Mouse (Mus musculus): ENCODE results near the gene Spaar. TPM values are rescaled to one million over a fixed set of nuclear protein-coding genes. Genes with fewer than 3 reads are reported as not detected.

Spaar gene
- total and polyA plus RNA-seq, 2 experiments from 2014 or later = 0.07 TPM; not detected in 1

GRCm38 (mm10) chr4:43761336-43761735 lies 31.5 kb downstream of the Spaar start:
- WGBS = 75% methylated on average over 2 of the region's 2 CpGs
- ATAC-seq (ENCODE audit: low FRiP score) (no peak), DNase-seq (ENCODE audit: low spot score) (no peak)
- H3K27ac ChIP-seq (ENCODE audit: low read depth, low read length) = no peak overlapping the region
- no peaks in the 10 kb centered on the region for H3K27me3 ChIP-seq (ENCODE audit: insufficient read depth, low read length)
- no peaks in the 10 kb centered on the region for H3K9me3 ChIP-seq (ENCODE audit: low read length)
- no peaks in the 10 kb centered on the region for H3K36me3 ChIP-seq (ENCODE audit: insufficient read depth, low read length)
- no peak overlapping the region for H3K9ac ChIP-seq (replicated peaks; ENCODE audit: low read length, poor library complexity, severe bottlenecking)
- no peak overlapping the region for H3K4me2 ChIP-seq (ENCODE audit: low read depth, low read length, poor library complexity, severe bottlenecking)
- H3K4me3 ChIP-seq (ENCODE audit: low read depth, low read length) = no peak overlapping the region
- no peak for TF ChIP-seq CTCF (IDR thresholded peaks at IDR 0.05)
- H3K4me1 ChIP-seq (ENCODE audit: insufficient read depth, low read length) = no peaks in the 10 kb centered on the region

GRCm38 (mm10) chr4:43763410-43763809 lies 33.6 kb downstream of the Spaar start:
- Histone ChIP-seq H3K4me1 (ENCODE audit: insufficient read depth, low read length) (no peaks in the 10 kb centered on the region), H3K9me3 (ENCODE audit: low read length) (no peaks in the 10 kb centered on the region), H3K36me3 (ENCODE audit: insufficient read depth, low read length) (no peaks in the 10 kb centered on the region), H3K4me3 (ENCODE audit: low read depth, low read length) (no peak overlapping the region), H3K4me2 (ENCODE audit: low read depth, low read length, poor library complexity, severe bottlenecking) (no peak overlapping the region), H3K9ac (replicated peaks; ENCODE audit: low read length, poor library complexity, severe bottlenecking) (no peak overlapping the region), H3K27ac (ENCODE audit: low read depth, low read length) (no peak overlapping the region), H3K27me3 (ENCODE audit: insufficient read depth, low read length) (no peaks in the 10 kb centered on the region)
- no peak for ATAC-seq (ENCODE audit: low FRiP score)
- 24% methylated on average over 7 of the region's 7 CpGs for WGBS
- peak; percentile 78 for DNase-seq (ENCODE audit: low spot score)
- peak; percentile 88 for TF ChIP-seq CTCF (IDR thresholded peaks at IDR 0.05)

DNA sequence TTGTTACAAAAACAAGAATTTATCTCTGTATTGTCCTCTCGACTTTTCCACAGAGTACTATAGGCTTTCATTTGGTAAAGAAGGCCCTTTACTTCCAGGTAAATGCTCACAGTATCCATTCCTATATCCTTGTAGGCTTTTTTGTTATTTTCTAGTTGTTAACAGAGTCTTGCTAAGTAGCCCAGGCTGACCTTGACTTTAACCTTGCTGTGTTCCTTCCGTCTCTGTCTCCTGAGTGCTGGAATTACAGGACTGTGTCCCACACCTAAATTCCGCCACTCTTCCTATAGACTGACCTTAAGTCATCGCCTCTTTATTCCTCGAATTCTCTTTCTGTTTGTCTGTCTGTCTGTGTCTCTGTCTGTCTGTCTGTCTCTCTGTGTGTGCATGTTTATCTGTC lies 38.5 kb downstream of the Spaar start:
- Histone ChIP-seq H3K9me3 (ENCODE audit: low read length) (no peaks in the 10 kb centered on the region), H3K27me3 (ENCODE audit: insufficient read depth, low read length) (no peaks in the 10 kb centered on the region), H3K27ac (ENCODE audit: low read depth, low read length) (no peak overlapping the region), H3K36me3 (ENCODE audit: insufficient read depth, low read length) (no peaks in the 10 kb centered on the region), H3K4me2 (ENCODE audit: low read depth, low read length, poor library complexity, severe bottlenecking) (no peak overlapping the region), H3K4me1 (ENCODE audit: insufficient read depth, low read length) (no peaks in the 10 kb centered on the region), H3K9ac (replicated peaks; ENCODE audit: low read length, poor library complexity, severe bottlenecking) (no peak overlapping the region), H3K4me3 (ENCODE audit: low read depth, low read length) (no peak overlapping the region)
- ATAC-seq (ENCODE audit: low FRiP score) (no peak), DNase-seq (ENCODE audit: low spot score) (no peak)
- WGBS = 82% methylated on average over 5 of the region's 5 CpGs
- TF ChIP-seq CTCF (IDR thresholded peaks at IDR 0.05) = no peak

GRCm38 (mm10) chr4:43769374-43769773 lies 39.5 kb downstream of the Spaar start:
- no peak overlapping the region for H3K27ac ChIP-seq (ENCODE audit: low read depth, low read length)
- H3K4me1 ChIP-seq (ENCODE audit: insufficient read depth, low read length) = no peaks in the 10 kb centered on the region
- WGBS = 98% methylated on average over 2 of the region's 2 CpGs
- no peaks in the 10 kb centered on the region for H3K27me3 ChIP-seq (ENCODE audit: insufficient read depth, low read length)
- H3K4me2 ChIP-seq (ENCODE audit: low read depth, low read length, poor library complexity, severe bottlenecking) = no peak overlapping the region
- H3K9ac ChIP-seq (replicated peaks; ENCODE audit: low read length, poor library complexity, severe bottlenecking) = no peak overlapping the region
- no peaks in the 10 kb centered on the region for H3K36me3 ChIP-seq (ENCODE audit: insufficient read depth, low read length)
- DNase-seq (ENCODE audit: low spot score) (no peak), ATAC-seq (ENCODE audit: low FRiP score) (no peak)
- no peaks in the 10 kb centered on the region for H3K9me3 ChIP-seq (ENCODE audit: low read length)
- no peak overlapping the region for H3K4me3 ChIP-seq (ENCODE audit: low read depth, low read length)
- TF ChIP-seq CTCF (IDR thresholded peaks at IDR 0.05) = 0 out of 2 replicates have a peak, but pooled peaks have one; percentile 3

DNA sequence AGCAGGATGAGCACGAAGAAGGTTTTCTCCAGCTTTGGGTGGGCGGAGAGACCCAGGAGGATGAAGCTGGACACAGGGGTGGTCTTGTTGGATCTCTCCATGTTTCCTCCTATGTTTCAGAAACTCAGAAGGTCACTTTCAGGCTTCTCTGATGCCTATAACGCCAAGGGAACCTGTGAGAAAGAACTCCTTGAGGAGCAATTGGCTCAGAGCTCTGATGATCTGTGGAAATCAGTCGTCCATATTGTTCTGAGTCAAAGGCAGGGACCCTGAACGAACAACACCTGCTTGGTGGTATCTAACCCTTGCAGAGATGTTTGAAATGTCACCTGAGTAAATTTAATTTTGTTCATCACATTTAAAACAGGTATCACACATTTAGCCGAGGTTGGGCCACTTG lies 41.1 kb downstream of the Spaar start, which contains the start of gene Olfr159:
TSS of gene Olfr159 (minus strand) at position 101 of the 400 bp plus-strand sequence.
- no peak within 1 kb of the TSS for H3K4me3 ChIP-seq (ENCODE audit: low read depth, low read length)
- H3K27me3 ChIP-seq (ENCODE audit: insufficient read depth, low read length) = no peaks in the 10 kb centered on the region
- H3K27ac ChIP-seq (ENCODE audit: low read depth, low read length) = no peak within 1 kb of the TSS
- no peaks in the 10 kb centered on the region for H3K9me3 ChIP-seq (ENCODE audit: low read length)
- H3K4me2 ChIP-seq (ENCODE audit: low read depth, low read length, poor library complexity, severe bottlenecking) = no peak within 1 kb of the TSS
- TF ChIP-seq CTCF (IDR thresholded peaks at IDR 0.05) = no peak
- WGBS = 81% methylated on average over 6 of the region's 6 CpGs
- ATAC-seq (ENCODE audit: low FRiP score) = no peak
- no peaks in the 10 kb centered on the region for H3K36me3 ChIP-seq (ENCODE audit: insufficient read depth, low read length)
- H3K9ac ChIP-seq (replicated peaks; ENCODE audit: low read length, poor library complexity, severe bottlenecking) = no peak within 1 kb of the TSS
- DNase-seq (ENCODE audit: low spot score) = no peak
- H3K4me1 ChIP-seq (ENCODE audit: insufficient read depth, low read length) = no peaks in the 10 kb centered on the region

DNA sequence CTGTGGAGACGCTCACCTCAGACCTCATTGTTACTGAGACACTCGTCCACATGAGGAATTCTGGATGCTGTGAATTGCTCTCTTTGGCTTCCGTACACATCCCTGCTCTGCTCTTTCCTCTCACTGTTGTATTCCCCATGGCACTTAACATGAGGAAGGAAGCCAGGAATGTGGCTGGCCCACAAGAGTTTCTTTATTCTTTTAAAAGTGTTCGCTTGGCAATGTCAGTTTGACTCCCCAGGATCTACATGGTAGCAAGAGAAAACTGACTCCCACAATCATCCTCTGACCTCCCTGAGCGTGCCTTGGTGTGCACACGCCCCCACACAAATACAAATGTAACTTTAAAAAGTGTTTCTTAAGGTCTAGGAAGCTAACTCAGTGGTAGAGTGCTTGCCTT lies 41.8 kb downstream of the Spaar start:
- no peak overlapping the region for H3K4me3 ChIP-seq (ENCODE audit: low read depth, low read length)
- no peaks in the 10 kb centered on the region for H3K4me1 ChIP-seq (ENCODE audit: insufficient read depth, low read length)
- no peaks in the 10 kb centered on the region for H3K36me3 ChIP-seq (ENCODE audit: insufficient read depth, low read length)
- WGBS = 58% methylated on average over 6 of the region's 6 CpGs
- DNase-seq (ENCODE audit: low spot score) (peak; percentile 5), ATAC-seq (ENCODE audit: low FRiP score) (no peak)
- H3K9ac ChIP-seq (replicated peaks; ENCODE audit: low read length, poor library complexity, severe bottlenecking) = no peak overlapping the region
- no peak overlapping the region for H3K4me2 ChIP-seq (ENCODE audit: low read depth, low read length, poor library complexity, severe bottlenecking)
- no peak for TF ChIP-seq CTCF (IDR thresholded peaks at IDR 0.05)
- no peak overlapping the region for H3K27ac ChIP-seq (ENCODE audit: low read depth, low read length)
- no peaks in the 10 kb centered on the region for H3K27me3 ChIP-seq (ENCODE audit: insufficient read depth, low read length)
- H3K9me3 ChIP-seq (ENCODE audit: low read length) = no peaks in the 10 kb centered on the region

Measured in midbrain, postnatal 0 days (tissue).